Mouse (Mus musculus) central nervous system, embryonic 14 days (tissue): ENCODE results near the gene Actr3b. TPM values are rescaled to one million over a fixed set of nuclear protein-coding genes. Genes with fewer than 3 reads are reported as not detected.

Source experiments
- polyA plus RNA-seq: library from polyadenylated mRNA; depleted of rRNA; stranded (reverse); fragments of >200 nt; gene quantifications from 2 replicates; pipeline ENCODE4 v1.2.3, GENCODE M21; 2012; rRNA removed

Actr3b gene
- 14.1 and 17.4 TPM in 2 replicates for polyA plus RNA-seq

DNA sequence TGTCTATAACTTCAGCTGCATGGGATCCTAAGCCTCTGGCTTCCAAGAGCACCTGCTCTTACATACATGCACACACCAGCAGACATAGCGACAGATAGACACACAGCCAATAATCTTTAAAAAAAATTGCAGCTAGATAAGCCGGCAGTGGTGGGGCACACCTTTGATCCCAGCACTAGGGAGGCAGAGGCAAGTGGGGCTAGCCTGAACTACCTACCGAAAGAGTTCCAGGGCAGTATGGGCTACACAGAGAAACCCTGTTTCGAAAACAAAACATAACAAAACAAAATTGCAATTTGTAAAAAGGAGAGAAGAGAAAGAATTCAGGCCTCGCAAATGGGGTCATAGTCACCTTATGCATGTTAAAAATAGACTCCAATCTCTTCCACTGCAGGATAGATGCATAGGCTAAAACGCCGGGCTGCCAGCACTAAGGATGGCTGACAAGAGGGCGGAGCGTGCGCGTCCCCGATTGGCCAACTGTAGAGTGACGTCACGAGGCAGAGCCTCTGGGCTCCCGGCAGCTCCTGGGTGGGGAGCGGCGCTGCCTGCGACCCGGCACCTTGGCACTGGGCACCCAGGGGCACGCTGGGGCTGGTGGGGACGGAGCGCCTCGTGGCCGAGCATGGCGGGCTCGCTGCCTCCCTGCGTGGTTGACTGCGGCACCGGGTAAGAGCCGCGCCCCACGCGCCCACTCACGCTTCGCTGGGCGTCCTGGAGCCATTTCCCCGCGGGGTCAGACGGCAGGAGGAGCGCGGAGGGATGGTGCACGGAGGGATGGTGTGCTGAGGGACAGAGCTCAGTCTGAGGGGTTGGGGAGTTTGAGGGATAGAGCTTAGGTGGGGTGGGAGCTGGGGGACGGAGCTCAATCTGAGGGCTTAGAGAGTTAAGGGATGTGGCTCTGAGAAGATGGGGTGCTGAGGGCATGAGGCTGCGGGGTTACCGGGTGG is at the start of gene Actr3b:
TSS of gene Actr3b (plus strand) at position 538 of the 950 bp plus-strand sequence.

Other genes starting within 250 kb of the Actr3b start
- gene Cct8l1, start 243.9 kb upstream of the Actr3b start, polyA plus RNA-seq, result 0.02 TPM in 1 of 2 replicates, not detected in the other
- 9.0 and 11.3 TPM in 2 replicates for gene Xrcc2, start 54.2 kb upstream of the Actr3b start, polyA plus RNA-seq
- not detected in 2 replicates for gene Gm21663, start 182.4 kb downstream of the Actr3b start, polyA plus RNA-seq
- gene Gm21671, start 194.4 kb downstream of the Actr3b start, polyA plus RNA-seq, result not detected in 2 replicates
- not detected in 2 replicates for gene Gm21680, start 212.7 kb downstream of the Actr3b start, polyA plus RNA-seq
- 0.06 TPM in 1 of 2 replicates, not detected in the other for gene Gm21698, start 228.7 kb downstream of the Actr3b start, polyA plus RNA-seq
- not detected in 2 replicates for gene Gm1979, start 244.8 kb downstream of the Actr3b start, polyA plus RNA-seq